Mouse (Mus musculus) liver, postnatal 0 days (tissue): Measurements from ENCODE around the gene Gm37240.

Experiments used
- CTCF ChIP-seq: sonication (generic); IDR thresholded peaks from 2 replicates; pipeline ENCODE4 v1.5.1; 2016; ENCODE audit warnings: antibody characterized with exemption, low read depth
- EP300 ChIP-seq: IDR thresholded peaks from 2 replicates; pipeline ENCODE4 v1.6.1; 2016; ENCODE audit warnings: antibody characterized with exemption, low read depth, mild to moderate bottlenecking

DNA sequence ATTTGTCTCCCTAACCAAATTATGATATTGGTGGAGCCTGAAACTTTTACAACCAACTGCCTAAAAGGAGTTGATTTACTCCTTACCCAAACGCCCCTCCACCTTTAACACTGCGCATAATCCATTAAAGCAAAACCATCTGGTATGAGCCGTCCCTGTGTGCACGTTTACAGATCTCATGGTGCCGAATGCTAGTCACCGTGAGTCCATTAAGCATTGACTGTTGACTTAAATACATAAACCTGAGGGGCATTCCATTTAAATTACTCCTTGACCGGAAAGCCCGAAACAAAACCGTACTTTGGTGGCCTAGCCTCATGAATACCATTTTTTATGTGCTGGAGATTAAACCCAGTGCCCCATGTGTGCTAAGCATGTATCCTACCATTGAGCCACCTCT, 40.0 kb upstream of the Gm37240 start:
- no peak for TF ChIP-seq EP300
- no peak for TF ChIP-seq CTCF
